Mouse (Mus musculus) brown adipose tissue, adult 24 weeks (tissue): ENCODE results near the gene Acsbg2. TPM values are rescaled to one million over a fixed set of nuclear protein-coding genes. Genes with fewer than 3 reads are reported as not detected.

Experiments
- polyA plus RNA-seq: library from polyadenylated mRNA; stranded (reverse); fragments of >200 nt; gene quantifications from 2 replicates; pipeline ENCODE4 v1.2.4, GENCODE M21; 2012; ENCODE audit not compliant: missing spikeins, insufficient read depth, insufficient read length

Gene Acsbg2
- polyA plus RNA-seq, 1 experiment, result not detected

Other genes with a start within 250 kb of the Acsbg2 start
- 105 and 121 TPM in 2 replicates for gene Lonp1, start 247.6 kb downstream of the Acsbg2 start, polyA plus RNA-seq
- gene Catsperd, start 246.3 kb downstream of the Acsbg2 start, polyA plus RNA-seq, result not detected in 2 replicates
- gene Ranbp3, start 201.2 kb downstream of the Acsbg2 start, polyA plus RNA-seq, result 16.4 and 17.4 TPM in 2 replicates
- gene Ndufa11, start 156.7 kb downstream of the Acsbg2 start, polyA plus RNA-seq, result 597 and 872 TPM in 2 replicates
- gene Vmac, start 156.4 kb downstream of the Acsbg2 start, polyA plus RNA-seq, result 9.9 and 13.8 TPM in 2 replicates
- 5.1 and 7.5 TPM in 2 replicates for gene Nrtn, start 116.9 kb downstream of the Acsbg2 start, polyA plus RNA-seq
- gene Dus3l, start 109.7 kb downstream of the Acsbg2 start, polyA plus RNA-seq, result 4.6 and 13.1 TPM in 2 replicates
- gene Prr22, start 104.2 kb downstream of the Acsbg2 start, polyA plus RNA-seq, result not detected in 2 replicates
- gene Rfx2, start 43.4 kb downstream of the Acsbg2 start, polyA plus RNA-seq, result 2.5 and 3.0 TPM in 2 replicates
- not detected in 2 replicates for gene 1700061G19Rik, start 1.0 kb upstream of the Acsbg2 start, polyA plus RNA-seq
- gene Mllt1, start 61.0 kb upstream of the Acsbg2 start, polyA plus RNA-seq, result 9.9 and 14.9 TPM in 2 replicates
- not detected in 2 replicates for gene Acer1, start 107.7 kb upstream of the Acsbg2 start, polyA plus RNA-seq
- 175 and 196 TPM in 2 replicates for gene Clpp, start 115.9 kb upstream of the Acsbg2 start, polyA plus RNA-seq
- gene Alkbh7, start 122.9 kb upstream of the Acsbg2 start, polyA plus RNA-seq, result 57.4 and 68.7 TPM in 2 replicates
- not detected in 2 replicates for gene Pspn, start 125.6 kb upstream of the Acsbg2 start, polyA plus RNA-seq
- gene Gtf2f1, start 136.8 kb upstream of the Acsbg2 start, polyA plus RNA-seq, result 29.1 and 29.3 TPM in 2 replicates
- gene Gm17949, start 137.0 kb upstream of the Acsbg2 start, polyA plus RNA-seq, result not detected in 2 replicates
- 18.7 and 21.7 TPM in 2 replicates for gene Khsrp, start 157.1 kb upstream of the Acsbg2 start, polyA plus RNA-seq
- not detected in 2 replicates for gene Slc25a41, start 167.2 kb upstream of the Acsbg2 start, polyA plus RNA-seq
- gene Crb3, start 184.7 kb upstream of the Acsbg2 start, polyA plus RNA-seq, result not detected in 2 replicates
- gene Slc25a23, start 185.4 kb upstream of the Acsbg2 start, polyA plus RNA-seq, result 107 and 161 TPM in 2 replicates
- gene Dennd1c, start 204.1 kb upstream of the Acsbg2 start, polyA plus RNA-seq, result 1.3 and 4.3 TPM in 2 replicates
- gene Tubb4a, start 213.3 kb upstream of the Acsbg2 start, polyA plus RNA-seq, result 2.4 and 2.9 TPM in 2 replicates
- 0.79 TPM in 1 of 2 replicates, not detected in the other for gene Tnfsf9, start 230.9 kb upstream of the Acsbg2 start, polyA plus RNA-seq